Mouse (Mus musculus) liver, embryonic 18 days (tissue): Measurements from ENCODE around the gene Hoxa9. TPM values are rescaled to one million over a fixed set of nuclear protein-coding genes. Genes with fewer than 3 reads are reported as not detected.

Experiments
- polyA plus RNA-seq: library from polyadenylated mRNA; depleted of rRNA; stranded (reverse); fragments of >200 nt; gene quantifications from 2 replicates; pipeline ENCODE4 v1.2.3, GENCODE M21; 2012; rRNA removed

Hoxa9 gene
- polyA plus RNA-seq = 0.31 and 0.45 TPM in 2 replicates

DNA sequence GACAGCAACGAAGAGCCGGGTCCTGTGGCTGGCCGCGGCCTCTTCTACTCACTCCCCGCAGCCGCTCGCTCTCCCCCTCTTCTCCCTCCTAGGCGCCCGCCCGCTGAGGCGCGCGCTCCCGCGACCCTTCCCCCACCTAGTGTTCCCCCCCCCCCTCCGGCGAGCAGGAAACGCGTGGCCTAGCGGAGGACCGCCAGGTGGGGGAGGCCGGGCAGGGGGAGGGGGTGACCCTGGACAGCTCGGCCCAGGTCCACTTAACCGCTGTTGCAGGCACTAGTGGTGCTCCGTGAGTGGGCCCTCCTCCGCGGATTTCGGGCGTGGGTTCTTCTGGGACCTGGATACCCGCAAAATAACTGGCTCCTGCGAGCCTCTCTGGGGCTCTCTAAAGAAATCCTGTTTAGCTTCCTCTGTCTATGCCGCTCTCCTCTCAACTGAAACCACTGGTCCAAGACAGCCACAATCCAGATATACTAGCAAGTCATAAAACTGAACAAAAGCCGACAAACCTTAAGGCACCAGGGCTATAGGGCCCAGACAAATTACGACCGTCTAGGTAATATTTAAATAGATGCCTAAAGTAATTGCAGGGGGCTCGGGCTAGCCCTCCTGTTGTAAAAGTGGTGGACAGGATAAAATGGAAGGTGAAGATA is at the start of gene Hoxa9:
Gene Hoxa9 (minus strand): TSS at position 574 of the 650 bp plus-strand sequence.

DNA sequence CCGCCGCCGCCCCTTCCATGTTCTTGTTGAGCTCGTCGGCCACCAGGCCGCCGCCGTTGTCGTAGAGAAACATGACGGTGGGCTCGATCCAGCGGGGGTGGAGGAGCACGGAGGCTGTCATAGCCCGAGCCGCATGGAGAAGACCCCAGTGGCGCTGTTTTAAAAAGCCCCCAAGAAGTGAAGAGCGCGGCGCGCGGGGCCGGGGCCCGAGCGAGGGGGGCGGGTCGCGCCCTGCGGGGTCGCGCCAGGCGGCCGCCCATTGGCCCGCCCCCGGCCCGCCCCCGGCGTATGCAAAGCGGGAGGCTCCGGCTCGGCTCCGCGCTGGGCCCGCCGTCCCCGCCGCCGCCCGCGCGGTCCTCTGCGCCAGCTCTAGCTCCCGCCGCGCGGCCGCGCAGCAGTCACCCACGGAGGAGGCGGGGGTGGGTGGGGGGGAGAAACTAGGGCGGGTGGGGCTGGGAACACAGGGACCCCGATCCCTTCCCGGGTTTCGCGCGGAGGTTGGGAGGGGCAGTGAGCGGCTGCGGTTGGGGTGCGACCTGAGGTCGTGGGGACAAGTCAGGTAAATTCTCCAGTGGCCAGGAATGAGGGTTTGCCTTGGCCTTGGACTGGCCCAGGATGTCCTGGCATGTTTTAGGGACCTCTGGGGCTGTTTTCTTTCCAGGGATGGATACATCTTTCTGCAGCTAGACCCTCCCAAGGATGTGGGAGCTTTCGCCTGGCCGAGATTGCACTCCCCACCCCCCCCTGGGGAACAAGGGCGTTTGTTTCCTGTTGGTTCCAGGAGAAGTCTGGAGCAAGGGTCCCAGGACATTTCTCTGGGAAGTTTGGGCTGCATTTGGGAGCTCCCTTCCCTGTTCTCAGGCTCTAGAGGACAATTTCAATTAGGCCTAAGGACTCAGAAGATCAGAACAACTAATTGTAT is 30.0 kb upstream of the Hoxa9 start, which contains the start of gene Hoxa13:
Gene Hoxa13 (minus strand): TSS at position 227 of the 922 bp plus-strand sequence.

GRCm38 (mm10) chr6:52245757-52246142 is 14.9 kb upstream of the Hoxa9 start, which contains the start of gene Hoxa11:
TSS of gene Hoxa11 (minus strand) at chr6:52245810.

GRCm38 (mm10) chr6:52240389-52241000 is 9.6 kb upstream of the Hoxa9 start, which contains the start of gene Hoxa10:
TSS of gene Hoxa10 (minus strand) at chr6:52240854.

DNA sequence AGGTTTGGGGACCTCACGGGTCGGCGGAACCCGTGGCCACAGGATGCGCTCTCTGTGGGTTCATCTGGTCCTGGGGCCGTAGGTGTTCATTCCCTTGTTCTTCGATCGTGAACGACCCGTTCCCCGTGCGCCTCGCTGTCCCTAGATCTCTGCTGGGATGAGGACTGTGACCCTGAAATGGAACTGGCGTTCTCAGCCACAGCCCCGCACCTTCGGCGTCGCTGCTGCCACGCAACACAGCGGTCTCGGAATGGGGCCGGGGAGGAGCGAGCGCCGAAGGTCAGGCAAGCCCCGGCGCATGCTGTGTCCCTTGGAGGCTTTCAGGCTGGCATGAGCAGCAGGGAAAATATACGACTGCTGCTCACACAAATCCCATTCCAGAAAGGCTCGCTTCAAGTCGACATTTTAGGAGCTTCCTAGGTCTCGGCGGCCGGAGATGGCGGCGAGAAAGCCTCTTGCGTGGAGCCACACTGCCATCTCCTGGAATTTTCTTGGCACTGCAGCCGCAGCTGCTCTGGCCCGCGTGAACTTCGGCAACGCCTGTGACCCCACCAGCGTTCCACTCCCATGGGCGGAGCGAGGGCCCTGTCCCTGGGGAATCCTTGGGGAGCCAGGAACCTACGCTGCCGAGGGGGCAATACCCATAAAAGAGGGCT is 9.4 kb downstream of the Hoxa9 start, which contains the start of gene Hoxa7:
Gene Hoxa7 (minus strand): TSS at position 518 of the 656 bp plus-strand sequence.

DNA sequence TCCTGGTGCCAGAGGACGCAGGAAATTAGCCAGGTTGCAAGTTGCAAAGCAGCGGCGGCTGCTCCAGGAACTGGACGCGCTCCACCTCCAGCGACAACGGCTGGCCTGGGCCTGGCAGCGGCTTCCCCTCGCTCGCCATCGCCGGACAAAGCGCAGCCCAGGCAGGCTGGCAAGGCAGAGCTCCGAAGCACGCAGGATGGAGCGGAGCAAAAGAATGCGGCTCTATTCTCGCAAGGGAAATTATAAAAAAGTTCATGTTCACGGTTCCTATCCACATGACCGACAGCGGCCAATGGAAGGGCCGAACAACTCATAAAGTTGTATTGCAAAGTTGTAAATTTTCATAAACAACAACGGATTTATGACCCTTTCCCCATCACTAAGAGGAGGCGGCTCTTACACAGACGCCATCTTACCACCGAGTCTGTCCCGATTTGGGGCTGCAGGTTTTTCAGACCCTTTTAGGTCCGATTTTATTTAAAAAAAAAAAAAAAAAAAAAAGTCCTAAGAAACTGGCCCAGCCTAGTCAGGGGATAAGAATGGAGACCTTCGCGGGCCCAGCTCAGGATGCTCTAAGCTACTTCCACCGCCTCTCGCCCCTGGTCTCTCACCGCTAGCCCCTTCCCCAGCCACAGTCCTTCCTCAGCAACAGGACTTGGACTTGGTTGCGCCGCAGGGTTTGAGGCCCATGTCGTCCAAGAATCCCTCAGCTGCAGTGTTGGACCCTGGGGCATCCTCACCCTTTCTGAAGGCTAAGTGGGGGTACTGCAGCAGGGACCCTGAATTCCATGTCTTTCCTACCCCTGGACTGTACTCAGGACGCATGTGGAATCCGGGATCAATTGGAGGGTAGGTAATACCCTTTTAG is 17.5 kb downstream of the Hoxa9 start, which contains the start of the genes Hoxa3 and Gm28308:
Gene Hoxa3 (minus strand): TSS at position 218 of the 868 bp plus-strand sequence.
Gene Gm28308 (minus strand): TSS at position 221 of the 868 bp plus-strand sequence.

DNA sequence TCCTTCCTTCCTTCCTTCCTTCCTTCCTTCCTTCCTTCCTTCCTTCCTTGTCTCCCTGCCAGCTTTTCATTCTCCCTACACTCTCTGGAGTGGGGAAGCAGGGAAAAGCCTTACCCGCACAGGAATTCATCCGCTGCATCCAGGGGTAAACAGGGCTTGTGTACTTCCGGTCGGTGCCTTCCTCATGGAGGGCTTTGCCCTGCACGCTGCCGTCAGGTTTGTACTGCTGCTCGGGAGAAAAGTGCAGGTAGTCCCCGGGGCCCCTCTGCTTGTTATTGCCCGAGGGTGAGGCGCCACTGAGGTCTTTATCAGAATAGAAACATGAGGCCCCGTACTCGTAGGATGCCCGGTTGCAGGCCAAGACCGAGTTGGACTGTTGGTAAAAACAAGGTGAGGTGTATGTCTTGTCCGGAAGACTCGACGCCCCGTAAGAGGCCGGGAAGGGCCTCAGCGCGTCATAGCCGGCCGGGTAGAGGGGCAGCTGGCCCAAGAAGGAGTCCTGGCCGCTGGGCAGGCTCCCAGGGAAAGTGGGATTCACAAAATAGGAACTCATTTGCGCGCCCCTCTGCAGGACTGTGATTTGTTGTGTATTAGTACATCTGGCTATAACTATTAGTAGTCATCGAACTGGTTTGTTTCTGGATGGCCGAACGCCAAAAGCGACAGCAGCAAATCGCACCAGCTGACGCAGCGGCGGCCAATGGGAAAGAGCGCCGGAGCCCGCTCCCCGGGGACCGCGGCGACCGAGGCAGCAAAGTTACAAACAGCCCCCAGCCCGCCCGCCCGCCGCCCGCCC is 22.6 kb downstream of the Hoxa9 start, which contains the start of gene Hoxa6:
Gene Hoxa6 (minus strand): TSS at position 651 of the 796 bp plus-strand sequence.

GRCm38 (mm10) chr6:52204050-52204752 is 26.7 kb downstream of the Hoxa9 start, which contains the start of gene Hoxa5:
TSS of gene Hoxa5 (minus strand) at chr6:52204587.

GRCm38 (mm10) chr6:52190906-52191810 is 39.7 kb downstream of the Hoxa9 start, which contains the start of gene Hoxa4:
TSS of gene Hoxa4 (minus strand) at chr6:52191753.

GRCm38 (mm10) chr6:52177061-52177735 is 53.7 kb downstream of the Hoxa9 start, which contains the start of gene 5730596B20Rik:
TSS of gene 5730596B20Rik (plus strand) at chr6:52177498.

Other genes with a start within 250 kb of the Hoxa9 start
- gene Skap2, start 218.5 kb downstream of the Hoxa9 start, polyA plus RNA-seq = 15.6 and 16.3 TPM in 2 replicates
- 0.30 and 0.35 TPM in 2 replicates for gene Hoxa1, start 72.8 kb downstream of the Hoxa9 start, polyA plus RNA-seq
- gene Hoxa2, start 66.3 kb downstream of the Hoxa9 start, polyA plus RNA-seq = 0.30 and 0.35 TPM in 2 replicates
- gene 5730596B20Rik, start 53.6 kb downstream of the Hoxa9 start, polyA plus RNA-seq = 0.05 and 0.07 TPM in 2 replicates
- 0.26 and 0.28 TPM in 2 replicates for gene Hoxa4, start 39.3 kb downstream of the Hoxa9 start, polyA plus RNA-seq
- gene Hoxa5, start 26.5 kb downstream of the Hoxa9 start, polyA plus RNA-seq = 1.0 and 1.2 TPM in 2 replicates
- not detected in 2 replicates for gene Hoxa6, start 22.4 kb downstream of the Hoxa9 start, polyA plus RNA-seq
- gene Hoxa3, start 17.8 kb downstream of the Hoxa9 start, polyA plus RNA-seq = 0.38 and 0.46 TPM in 2 replicates
- gene Gm28308, start 17.8 kb downstream of the Hoxa9 start, polyA plus RNA-seq = not detected in 2 replicates
- 0.23 and 0.26 TPM in 2 replicates for gene Hoxa7, start 9.2 kb downstream of the Hoxa9 start, polyA plus RNA-seq
- gene Hoxa10, start 9.8 kb upstream of the Hoxa9 start, polyA plus RNA-seq = 0.02 TPM in 2 replicates
- gene Hoxa11, start 14.7 kb upstream of the Hoxa9 start, polyA plus RNA-seq = not detected in 2 replicates
- gene Hoxa13, start 29.8 kb upstream of the Hoxa9 start, polyA plus RNA-seq = not detected in 2 replicates
- not detected in 2 replicates for gene Evx1, start 82.4 kb upstream of the Hoxa9 start, polyA plus RNA-seq